Mouse (Mus musculus): ENCODE measurements at regions not wholly inside any gene's neighbourhood (a gene's known extent, or its start where the extent isn't known, plus 50 kb on each side); places are given as distances from the start of the nearest gene placed in this dataset.

DNA sequence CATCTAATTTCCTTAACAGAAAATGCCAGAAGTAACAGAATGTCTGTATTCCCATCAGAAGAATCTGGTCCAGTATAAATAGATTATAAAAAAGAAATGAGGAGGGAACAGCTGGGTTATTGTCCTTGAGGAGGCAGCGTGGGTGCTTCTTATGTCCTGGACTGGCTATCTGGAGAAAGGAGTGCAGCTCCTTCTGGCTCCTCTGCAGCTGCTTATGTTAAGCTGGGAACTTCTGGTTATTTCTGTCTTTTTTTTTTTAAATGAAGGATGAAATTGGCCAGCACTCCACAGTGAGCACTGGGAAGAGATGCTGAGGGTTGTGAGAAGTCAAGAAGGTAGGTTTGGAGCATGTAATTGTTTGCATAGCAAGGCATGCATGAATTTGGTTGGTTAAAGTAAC, 441.5 kb downstream of the Ebf1 start:
- DNase-seq (ENCODE audit: low read depth, low spot score), result no peak

DNA sequence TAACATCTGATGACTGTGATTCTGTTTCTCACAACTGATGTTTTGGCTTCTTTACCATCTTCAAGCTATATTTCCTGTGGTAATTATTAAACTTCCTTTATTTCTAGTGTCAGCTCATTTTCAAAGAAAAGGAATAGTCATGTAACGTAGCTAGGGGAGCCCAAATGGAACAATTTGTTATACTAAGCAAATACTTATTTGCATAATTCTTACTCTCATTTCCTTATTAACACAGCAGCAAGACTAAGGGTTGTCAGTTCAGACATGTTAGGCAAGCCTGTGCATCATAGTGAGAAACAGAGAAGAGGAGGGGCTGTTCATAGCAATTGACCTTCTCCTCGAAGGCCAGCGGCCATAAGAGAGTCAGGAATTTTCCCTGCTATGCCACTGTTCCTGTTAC, 449.5 kb downstream of the Ebf1 start:
- DNase-seq (ENCODE audit: low read depth, low spot score), result no peak

GRCm38 (mm10) chr11:45070280-45070679, 453.2 kb downstream of the Ebf1 start:
- DNase-seq (ENCODE audit: low read depth, low spot score), result no peak

GRCm38 (mm10) chr11:45071195-45071594, 454.1 kb downstream of the Ebf1 start:
- DNase-seq (ENCODE audit: low read depth, low spot score), result no peak

DNA sequence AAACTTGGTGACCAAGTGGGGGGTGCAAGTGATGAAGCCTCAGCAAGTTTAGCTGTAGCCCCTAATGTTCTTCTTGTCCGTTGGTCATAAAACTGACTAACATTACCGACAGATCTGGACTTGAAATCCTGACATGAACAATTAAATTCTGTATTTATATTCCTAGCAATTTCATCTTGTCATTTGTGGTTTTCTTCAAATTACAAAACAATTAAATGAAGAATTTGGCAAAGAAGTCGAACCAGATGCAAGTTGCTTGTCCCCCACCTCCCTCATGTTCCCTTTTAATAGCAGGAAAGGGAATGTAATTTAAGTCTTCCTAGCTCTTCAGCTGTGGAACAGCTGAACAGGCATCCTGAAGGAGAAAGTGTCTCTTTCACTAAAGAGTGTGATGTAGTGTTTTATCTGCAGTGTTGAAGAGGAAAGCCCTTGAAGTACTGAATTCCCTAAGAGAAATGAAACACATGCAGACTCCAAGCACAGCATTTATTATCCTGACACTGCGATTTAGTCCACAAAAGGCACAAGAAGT, 467.5 kb downstream of the Ebf1 start:
- no peak for DNase-seq (ENCODE audit: low read depth, low spot score)

DNA sequence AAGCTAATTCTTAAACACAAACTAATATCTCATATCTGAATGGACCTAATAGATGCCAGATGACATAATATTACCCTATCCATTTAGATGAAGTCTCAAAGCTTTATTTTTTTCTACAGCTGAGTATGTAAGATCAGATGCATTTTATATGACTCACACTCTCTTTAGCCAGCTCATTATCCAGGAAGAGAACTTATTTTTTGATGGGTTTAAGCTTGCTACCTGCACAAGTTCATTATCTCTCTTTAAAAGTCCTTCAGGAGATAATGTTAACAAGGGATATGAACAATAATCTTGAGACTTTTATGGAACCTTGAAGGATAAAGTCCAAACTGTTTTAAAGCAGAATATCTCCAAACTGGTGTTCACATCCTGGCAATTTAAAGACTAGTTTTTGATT, 468.0 kb downstream of the Ebf1 start:
- no peak for DNase-seq (ENCODE audit: low read depth, low spot score)

- no peak for DNase-seq (ENCODE audit: low read depth, low spot score)
Measured at GRCm38 (mm10) chr11:45087186-45087915, 470.2 kb downstream of the Ebf1 start.

DNA sequence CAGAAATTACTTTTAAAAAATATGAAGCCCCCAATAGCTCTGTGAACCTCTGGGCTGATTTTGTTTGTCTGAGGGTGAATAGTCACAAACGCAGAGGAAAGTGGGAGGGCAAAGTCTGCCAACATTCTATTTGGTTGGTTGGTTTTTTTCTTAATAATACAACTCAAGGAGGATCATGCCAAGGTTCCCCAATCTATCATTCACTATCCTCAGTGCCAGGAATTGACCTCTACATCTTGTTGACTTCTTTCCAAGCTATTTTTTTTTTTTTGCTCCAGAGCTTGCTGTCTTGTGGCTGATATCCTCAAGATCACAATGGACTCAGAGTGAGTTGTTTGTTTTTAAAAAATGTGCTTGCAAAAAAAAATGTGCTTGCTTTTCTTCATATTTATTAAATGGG, 471.2 kb downstream of the Ebf1 start:
- DNase-seq (ENCODE audit: low read depth, low spot score), result no peak

DNA sequence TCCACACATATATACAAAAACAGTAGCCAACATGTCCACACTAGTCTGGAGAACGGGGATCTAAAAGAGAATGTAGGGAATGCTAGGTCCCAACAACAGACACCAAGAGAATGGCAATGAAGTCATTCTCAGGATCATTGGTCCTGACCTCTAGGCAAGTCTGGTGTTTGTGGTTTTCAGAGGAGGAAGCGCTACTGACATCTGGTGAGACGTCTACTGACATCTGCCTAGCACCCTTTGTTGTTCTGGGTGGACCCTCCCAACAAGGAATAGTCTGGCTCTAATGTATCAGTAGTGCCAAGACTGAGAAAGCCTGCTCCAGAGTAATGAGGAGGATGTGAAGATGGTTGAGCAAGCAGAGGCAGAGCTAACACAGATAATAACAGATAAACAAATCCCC, 472.4 kb downstream of the Ebf1 start:
- peak; percentile 4 for DNase-seq (ENCODE audit: low read depth, low spot score)

DNA sequence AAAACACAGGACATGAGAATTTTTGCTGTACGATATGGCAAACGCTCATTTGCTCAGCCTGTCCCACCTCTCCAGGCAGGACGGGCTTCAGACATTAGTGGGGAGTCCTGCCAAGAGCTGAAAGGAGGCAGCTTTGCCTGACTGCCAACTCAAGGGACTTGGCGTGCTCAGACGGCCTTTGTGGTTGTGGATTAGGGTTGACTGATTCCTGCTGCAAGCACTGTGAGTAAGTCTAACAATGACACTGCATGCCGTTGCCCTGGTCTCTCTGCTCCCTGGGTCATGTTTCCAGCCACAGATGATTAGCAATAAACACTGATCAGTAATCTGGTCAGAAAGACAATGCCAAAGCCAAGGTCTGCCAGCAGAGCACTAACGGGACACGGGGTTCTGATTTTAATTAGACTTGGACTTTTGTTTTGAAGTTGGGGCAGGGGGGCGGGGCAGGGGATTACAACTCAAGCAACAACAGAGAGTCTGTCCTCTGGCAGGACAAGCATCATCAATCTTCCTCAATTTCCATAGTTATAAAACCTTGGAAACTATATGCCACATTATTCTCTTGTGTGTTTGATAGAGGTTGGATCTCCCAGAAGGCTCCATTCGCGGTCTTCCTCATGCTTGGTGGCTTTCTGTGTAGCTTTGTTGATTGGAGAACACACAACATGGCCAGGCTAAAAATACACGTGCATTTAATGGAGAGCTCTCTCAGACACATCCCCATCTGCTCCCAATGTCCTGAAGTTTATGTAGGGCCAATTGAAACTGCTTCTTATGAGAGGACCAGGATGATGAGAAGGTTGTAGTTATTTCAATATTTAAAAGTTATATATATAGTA, 486.6 kb downstream of the Ebf1 start:
- no peak for DNase-seq (ENCODE audit: low read depth, low spot score)

DNA sequence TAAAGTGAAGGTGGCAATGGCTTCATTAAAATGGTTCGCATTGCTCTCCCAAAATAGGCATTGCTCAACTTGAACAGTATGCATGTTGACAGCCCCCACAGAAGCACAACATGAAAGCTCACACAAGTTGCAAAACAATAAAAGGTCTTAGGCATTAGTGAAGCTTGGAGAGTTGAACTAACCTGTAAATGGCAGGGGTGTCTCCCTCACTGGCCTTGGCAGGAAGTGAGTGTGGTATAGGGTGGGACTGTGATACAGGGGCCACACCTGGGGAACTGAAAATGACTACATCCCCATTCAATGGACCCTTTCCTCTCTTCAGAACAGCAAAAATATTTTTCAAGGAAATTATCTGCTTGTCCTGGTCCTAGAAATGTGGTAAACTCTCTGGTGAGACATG, 499.6 kb downstream of the Ebf1 start:
- DNase-seq (ENCODE audit: low read depth, low spot score), result peak; percentile 4

DNA sequence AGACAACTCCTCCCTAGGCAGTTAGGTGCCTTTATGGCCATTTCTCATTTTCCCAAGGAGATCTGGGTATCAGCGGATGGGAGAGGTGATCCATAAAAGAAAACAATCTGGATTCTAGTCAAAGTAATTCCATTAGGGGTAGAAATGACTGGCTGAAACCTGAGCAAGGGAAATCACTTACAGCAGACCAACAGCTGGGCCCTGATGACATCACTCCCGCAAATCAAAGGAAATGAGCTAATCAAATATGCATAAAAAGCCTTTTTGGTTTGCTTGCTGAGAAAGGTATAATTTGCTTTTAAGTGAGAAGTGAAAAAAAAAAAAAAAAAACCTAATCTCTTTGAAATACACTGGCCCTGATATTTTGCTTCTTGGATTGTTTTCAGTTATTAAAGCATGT, 506.2 kb downstream of the Ebf1 start:
- DNase-seq (ENCODE audit: low read depth, low spot score), result no peak

GRCm38 (mm10) chr11:45136781-45137180, 519.7 kb downstream of the Ebf1 start:
- DNase-seq (ENCODE audit: low read depth, low spot score), result no peak

- no peak for DNase-seq (ENCODE audit: low read depth, low spot score)
Measured at GRCm38 (mm10) chr11:45138351-45138975, 521.3 kb downstream of the Ebf1 start.

DNA sequence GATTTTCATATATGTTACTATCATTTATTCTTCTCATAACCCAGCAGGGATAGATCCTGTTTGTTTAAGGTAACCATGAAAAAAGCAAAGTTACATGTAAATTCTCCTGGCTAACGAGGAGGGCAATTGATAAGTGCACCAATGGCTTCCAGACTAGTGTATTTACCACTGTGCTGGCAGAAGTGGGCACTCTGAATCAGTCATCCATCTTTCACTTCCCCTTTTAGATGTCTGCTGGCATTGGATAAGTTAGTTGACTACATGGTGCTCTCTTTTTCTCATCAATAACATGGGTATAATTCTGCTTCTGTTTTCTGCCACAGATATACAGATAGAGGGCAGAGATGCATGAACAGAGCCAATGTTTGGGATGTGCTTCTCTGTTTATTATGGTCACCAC, 523.4 kb downstream of the Ebf1 start:
- DNase-seq (ENCODE audit: low read depth, low spot score), result peak; percentile 15

GRCm38 (mm10) chr11:45154070-45154469, 537.0 kb downstream of the Ebf1 start:
- no peak for DNase-seq (ENCODE audit: low read depth, low spot score)

DNA sequence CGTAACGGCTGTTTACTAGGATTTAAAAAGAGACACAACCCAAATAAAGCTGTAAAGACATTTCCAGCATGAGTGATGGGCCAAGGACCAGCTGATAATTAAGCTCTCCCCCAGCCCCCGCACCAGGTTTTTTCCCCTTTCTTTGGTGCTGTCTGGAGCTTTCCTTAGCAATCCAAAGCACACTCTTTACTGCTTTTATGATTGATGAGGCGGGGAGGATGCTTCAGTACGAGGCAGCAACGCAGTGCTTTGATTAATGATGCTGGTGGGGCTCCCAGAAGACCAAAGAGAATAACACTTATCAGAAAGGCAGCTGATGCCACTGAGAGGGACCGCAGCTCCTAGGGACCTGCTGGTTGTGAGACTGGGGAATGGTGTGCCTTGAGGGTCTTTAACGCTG, 537.4 kb downstream of the Ebf1 start:
- DNase-seq (ENCODE audit: low read depth, low spot score), result no peak

GRCm38 (mm10) chr11:45155782-45156181, 538.7 kb downstream of the Ebf1 start:
- DNase-seq (ENCODE audit: low read depth, low spot score), result no peak

DNA sequence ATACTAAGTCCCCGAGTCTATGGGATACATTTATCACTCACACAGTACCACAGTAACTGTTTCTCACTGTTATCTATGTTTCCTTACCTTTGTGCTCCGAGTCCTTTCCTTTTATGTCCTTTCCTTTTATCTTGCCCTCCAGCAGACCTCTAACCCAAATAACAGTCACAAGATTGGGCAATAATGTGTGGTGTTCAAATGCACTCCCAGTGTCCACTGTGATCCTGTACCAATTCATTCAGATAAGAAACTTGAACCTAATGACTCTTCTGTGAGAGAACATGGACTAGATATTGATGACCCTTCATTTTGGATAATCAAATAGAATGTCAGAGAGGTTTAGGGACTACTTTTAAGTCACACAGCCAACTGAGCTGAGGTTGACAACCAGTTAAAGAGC, 541.2 kb downstream of the Ebf1 start:
- no peak for DNase-seq (ENCODE audit: low read depth, low spot score)

DNA sequence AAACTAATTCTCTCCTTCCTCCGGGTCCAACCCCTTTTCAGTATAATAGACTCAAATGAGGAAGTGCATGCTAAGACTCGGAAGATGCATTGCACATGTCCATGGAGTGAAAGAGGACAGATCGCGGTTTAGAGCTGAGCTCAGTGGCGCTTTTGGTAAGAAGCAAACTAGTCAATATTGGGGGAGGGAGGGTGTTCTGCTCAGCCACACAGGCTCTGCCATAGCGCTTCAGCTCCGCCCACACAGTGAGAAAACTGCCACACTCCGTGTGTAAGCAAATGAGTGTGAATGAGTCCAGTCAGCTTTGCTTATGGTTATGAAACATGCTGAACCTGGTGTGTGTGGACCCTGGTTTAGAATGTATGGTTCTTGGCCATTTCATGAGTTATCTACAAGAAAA, 543.8 kb downstream of the Ebf1 start:
- peak; percentile 62 for DNase-seq (ENCODE audit: low read depth, low spot score)

DNA sequence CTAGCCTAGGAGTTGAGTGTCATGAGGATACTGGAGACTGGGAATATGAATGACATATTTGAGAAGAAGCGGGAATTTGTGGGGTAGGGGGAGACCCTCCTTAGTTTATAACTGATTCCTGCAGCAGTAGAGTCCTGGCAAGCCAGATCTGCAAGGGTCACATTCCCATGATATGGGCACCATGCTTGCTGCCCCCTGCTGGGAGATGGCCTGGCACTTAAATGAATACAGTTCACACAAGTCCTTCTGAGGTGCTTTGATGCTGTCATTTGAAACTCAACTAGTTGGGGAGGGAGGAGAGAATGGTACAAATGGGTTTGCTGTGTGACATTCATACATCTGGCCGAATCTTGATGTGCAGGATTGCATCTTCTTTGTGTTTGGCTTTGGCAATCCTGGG, 556.4 kb downstream of the Ebf1 start:
- peak; percentile 19 for DNase-seq (ENCODE audit: low read depth, low spot score)

DNA sequence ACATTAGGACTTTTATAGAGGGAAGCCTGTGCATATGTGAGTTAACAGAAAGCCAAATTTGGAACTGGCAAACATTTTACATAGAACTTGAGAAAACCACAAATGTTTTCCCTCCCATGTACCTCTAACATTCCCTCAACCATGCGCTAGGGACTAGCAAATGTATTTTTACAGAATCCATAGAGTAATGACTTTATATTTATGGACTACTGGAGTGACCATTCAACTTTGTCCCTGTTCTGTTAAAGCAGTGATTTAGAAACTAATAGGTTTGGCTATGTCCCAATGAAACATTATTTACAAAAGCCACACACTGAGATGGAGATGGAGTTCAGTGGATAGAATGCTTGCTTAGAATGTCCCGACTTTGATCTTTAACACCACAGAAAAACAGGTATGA, 557.0 kb downstream of the Ebf1 start:
- no peak for DNase-seq (ENCODE audit: low read depth, low spot score)
